Mouse (Mus musculus): ENCODE data around the gene Kazald1.

The Kazald1 gene

DNA sequence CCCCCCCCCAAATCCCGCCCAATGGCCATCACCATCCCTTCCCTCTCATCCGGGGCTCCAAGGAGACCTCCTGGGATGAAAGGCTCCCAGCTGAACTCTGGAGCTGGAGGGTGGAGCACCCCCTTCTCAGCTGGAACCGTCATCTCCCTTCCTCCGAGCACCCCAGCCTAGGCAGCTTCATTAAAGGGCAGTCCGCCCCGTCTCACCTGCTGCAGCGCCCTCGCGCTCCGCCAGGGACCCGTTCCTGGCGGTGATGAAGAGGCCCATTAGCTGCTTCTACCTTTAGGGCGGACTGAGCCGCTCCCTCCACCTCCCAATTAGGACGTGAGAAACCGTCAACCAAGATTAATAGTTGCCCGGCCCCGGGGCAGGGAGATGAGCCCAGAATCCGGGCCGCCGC is 9.8 kb upstream of the Kazald1 start:
- no peak for TF ChIP-seq NANOG (IDR thresholded peaks at IDR 0.05; ENCODE audit: borderline replicate concordance, low read length)
- TF ChIP-seq POU5F1 (IDR thresholded peaks at IDR 0.05; ENCODE audit: borderline replicate concordance, low read length) = no peak
- peak; percentile 21; the same call in 1 of the 2 replicates for TF ChIP-seq CTCF (conservative IDR thresholded peaks at IDR 0.05; ENCODE audit: low read length)
- Histone ChIP-seq H3K4me3 (replicated peaks; ENCODE audit: low read length) (peak overlapping the region; percentile 64), H3K9me3 (ENCODE audit: low read length) (no peaks in the 10 kb centered on the region)

DNA sequence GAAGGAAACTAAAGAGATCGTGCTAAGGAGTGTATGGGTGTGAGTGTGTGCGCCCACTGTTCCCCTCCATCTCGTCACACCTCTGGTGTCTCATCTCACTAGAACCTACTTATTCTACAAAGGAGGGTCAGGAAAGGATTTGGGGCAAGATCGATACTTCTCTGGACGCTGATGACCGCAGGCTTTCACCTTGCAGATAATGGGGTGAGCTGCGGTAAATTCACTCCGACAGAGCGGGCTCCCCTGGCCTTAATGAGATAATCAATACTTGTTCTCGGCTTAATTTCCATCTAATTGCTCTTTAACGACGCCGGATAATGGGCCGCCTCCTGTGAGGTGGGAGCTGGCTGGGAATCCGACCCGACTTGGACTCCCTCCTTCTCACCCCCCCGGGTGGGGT is 7.9 kb upstream of the Kazald1 start:
- peak overlapping the region; percentile 46 for H3K4me3 ChIP-seq (replicated peaks; ENCODE audit: low read length)
- TF ChIP-seq NANOG (IDR thresholded peaks at IDR 0.05; ENCODE audit: borderline replicate concordance, low read length) = no peak
- no peak; the same call in 1 of the 2 replicates for TF ChIP-seq CTCF (conservative IDR thresholded peaks at IDR 0.05; ENCODE audit: low read length)
- TF ChIP-seq POU5F1 (IDR thresholded peaks at IDR 0.05; ENCODE audit: borderline replicate concordance, low read length) = no peak
- no peaks in the 10 kb centered on the region for H3K36me3 ChIP-seq (ENCODE audit: insufficient read depth, low read length)
- H3K4me1 ChIP-seq (replicated peaks; ENCODE audit: low read depth, low read length) = peaks cover 47% of the 10 kb centered on the region
- no peaks in the 10 kb centered on the region for H3K9me3 ChIP-seq (ENCODE audit: low read length)
- H3K27me3 ChIP-seq (ENCODE audit: insufficient read depth, low read length) = peaks cover 44% of the 10 kb centered on the region

More for the DNA sequence above, 9.8 kb upstream of the Kazald1 start:
- Histone ChIP-seq H3K27me3 (ENCODE audit: insufficient read depth, low read length) (peaks cover 44% of the 10 kb centered on the region), H3K36me3 (ENCODE audit: insufficient read depth, low read length) (no peaks in the 10 kb centered on the region), H3K4me1 (replicated peaks; ENCODE audit: low read depth, low read length) (peaks cover 31% of the 10 kb centered on the region)

DNA sequence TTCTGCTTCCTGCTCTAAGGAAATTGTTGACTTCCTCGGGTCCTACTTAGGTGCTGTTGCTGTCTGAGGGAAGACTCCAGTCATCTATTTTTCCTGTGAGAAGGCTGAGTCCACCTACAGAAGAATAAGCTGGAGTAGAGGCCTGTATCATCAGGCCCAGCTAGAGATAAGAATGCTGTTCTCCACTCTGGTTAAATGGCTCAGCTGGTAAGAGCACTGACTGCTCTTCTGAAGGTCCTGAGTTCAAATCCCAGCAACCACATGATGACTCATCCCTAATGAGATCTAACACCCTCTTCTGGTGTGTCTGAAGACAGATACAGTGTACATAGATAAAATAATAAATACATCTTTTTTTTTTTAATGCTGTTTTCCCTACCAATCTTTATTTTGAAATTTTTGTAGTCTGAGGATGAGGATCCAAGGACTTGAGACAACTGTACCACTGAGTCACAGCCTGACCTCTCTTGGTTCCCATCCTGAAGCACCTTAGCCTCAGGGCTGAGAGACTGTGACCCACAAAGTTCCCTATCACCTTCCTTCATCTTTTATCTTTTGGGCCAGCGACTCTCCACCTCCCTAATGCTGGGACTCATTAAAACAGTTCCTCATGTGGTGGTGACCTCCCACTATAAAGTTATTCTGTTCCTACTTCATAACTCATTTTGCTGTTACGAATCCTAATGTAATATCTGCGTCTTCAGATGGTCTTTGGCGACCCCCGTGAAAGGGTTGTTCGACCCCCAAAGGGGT is 7.1 kb upstream of the Kazald1 start:
- Histone ChIP-seq H3K36me3 (ENCODE audit: insufficient read depth, low read length) (no peaks in the 10 kb centered on the region), H3K4me1 (replicated peaks; ENCODE audit: low read depth, low read length) (peaks cover 48% of the 10 kb centered on the region), H3K27me3 (ENCODE audit: insufficient read depth, low read length) (peaks cover 44% of the 10 kb centered on the region), H3K9me3 (ENCODE audit: low read length) (no peaks in the 10 kb centered on the region), H3K4me3 (replicated peaks; ENCODE audit: low read length) (peak overlapping the region; percentile 46; the same call in 1 of the 2 replicates)
- TF ChIP-seq CTCF (conservative IDR thresholded peaks at IDR 0.05; ENCODE audit: low read length) (no peak), POU5F1 (IDR thresholded peaks at IDR 0.05; ENCODE audit: borderline replicate concordance, low read length) (no peak), NANOG (IDR thresholded peaks at IDR 0.05; ENCODE audit: borderline replicate concordance, low read length) (no peak)

DNA sequence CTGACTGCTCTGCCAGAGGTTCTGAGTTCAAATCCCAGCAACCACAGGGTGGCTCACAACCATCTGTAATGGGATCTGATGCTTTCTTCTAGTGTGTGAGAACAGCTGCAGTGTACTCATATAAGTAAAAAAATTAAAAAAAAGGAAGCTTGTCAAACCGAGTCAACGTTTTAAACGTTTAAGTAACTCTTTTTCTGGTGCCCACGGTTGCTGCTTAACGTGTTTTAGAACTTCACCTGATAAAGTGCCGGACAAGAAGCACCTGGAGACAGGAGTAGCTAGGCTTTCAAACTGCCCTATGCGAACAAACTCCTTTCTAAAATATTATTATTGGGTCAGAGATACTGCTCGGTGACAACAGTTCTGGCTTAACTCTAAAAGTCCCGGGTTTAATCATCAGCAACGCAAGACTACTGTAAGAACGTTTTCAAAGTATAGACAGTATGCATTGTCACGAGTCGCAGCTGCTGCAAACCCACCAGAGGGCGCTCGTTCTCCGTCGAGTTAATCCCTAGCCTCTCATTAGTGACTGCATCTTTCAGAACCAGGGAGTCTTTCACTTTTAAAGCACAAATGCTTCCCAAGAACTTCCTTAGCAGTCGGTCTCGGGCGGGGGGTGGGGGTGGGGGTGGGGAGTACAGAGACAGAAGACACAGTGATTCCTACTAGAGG is 1.0 kb upstream of the Kazald1 start:
- peaks cover 41% of the 10 kb centered on the region for H3K27me3 ChIP-seq (ENCODE audit: insufficient read depth, low read length)
- no peak for TF ChIP-seq NANOG (IDR thresholded peaks at IDR 0.05; ENCODE audit: borderline replicate concordance, low read length)
- peak; percentile 67 for TF ChIP-seq CTCF (conservative IDR thresholded peaks at IDR 0.05; ENCODE audit: low read length)
- no peaks in the 10 kb centered on the region for H3K36me3 ChIP-seq (ENCODE audit: insufficient read depth, low read length)
- 0 out of 2 replicates have a peak, but pooled peaks cover 3% of the 10 kb centered on the region for H3K9me3 ChIP-seq (ENCODE audit: low read length)
- peaks cover 58% of the 10 kb centered on the region for H3K4me1 ChIP-seq (replicated peaks; ENCODE audit: low read depth, low read length)
- H3K4me3 ChIP-seq (replicated peaks; ENCODE audit: low read length) = peak overlapping the region; percentile 88

DNA sequence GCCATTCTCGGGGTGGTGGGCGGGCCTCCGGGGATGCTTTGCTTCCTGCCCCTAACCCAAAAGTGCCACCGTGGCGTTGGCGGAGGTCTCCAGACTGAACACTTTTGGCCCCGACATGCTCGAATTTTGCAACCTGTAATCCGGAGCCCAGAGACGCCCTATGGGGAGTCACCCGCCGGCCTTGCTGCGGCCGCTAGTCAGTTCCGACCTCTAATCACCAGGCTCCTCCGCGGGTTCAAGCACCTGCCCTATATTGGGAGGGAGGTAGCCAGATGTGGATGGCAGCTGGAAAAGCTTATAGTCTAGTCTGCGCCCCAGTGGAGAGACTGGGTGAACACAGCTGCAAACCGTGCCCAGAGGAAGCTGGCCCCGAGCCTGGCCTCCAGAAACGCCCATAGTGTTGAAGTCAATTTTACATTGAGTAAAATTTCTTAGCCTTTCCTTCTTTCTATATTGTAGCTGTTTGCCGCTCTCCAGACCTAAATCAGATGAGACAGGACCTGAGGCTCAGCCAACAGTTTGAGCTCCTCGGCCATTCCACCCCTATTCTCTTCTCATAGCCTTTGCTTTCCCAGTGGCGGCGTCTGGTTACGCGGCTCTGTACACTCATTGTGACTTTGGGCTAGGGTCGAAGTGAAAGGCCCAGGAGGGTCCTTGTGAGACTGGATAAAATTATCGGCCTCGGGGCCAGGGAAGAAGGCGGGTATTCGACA is 438 bp downstream of the Kazald1 start:
- peaks cover 68% of the 10 kb centered on the region for H3K4me1 ChIP-seq (replicated peaks; ENCODE audit: low read depth, low read length)
- TF ChIP-seq NANOG (IDR thresholded peaks at IDR 0.05; ENCODE audit: borderline replicate concordance, low read length) = no peak
- no peak for TF ChIP-seq POU5F1 (IDR thresholded peaks at IDR 0.05; ENCODE audit: borderline replicate concordance, low read length)
- no peak for TF ChIP-seq CTCF (conservative IDR thresholded peaks at IDR 0.05; ENCODE audit: low read length)
- no peaks in the 10 kb centered on the region for H3K36me3 ChIP-seq (ENCODE audit: insufficient read depth, low read length)
- H3K27me3 ChIP-seq (ENCODE audit: insufficient read depth, low read length) = peaks cover 52% of the 10 kb centered on the region
- H3K4me3 ChIP-seq (replicated peaks; ENCODE audit: low read length) = peak overlapping the region; percentile 88
- H3K9me3 ChIP-seq (ENCODE audit: low read length) = 0 out of 2 replicates have a peak, but pooled peaks cover 3% of the 10 kb centered on the region

DNA sequence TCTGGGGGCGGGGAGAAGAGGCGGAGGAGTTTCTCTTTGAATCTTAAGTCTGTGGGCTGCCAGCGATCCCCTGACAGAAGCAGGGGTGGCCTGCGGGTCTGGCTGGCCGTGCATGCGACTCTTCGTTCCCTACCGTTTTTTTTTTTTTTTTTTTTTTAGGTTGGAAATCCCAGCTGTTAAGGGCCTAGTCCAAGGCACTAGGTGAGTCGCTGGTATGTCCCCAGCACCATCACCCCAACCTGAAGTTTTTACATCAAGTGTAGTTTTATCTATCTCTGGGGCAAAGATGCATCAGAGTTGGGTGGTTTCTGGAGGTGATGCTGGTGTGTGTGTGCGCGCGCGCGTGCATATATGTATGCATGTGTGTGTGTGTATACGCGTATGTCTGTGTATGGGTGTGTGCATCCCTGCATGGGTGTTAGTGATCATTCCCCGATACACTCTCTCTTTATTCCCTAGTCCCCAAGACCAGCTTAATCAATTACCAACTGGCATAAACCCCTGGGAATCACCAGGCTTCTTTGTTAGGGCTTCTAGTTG is 1.1 kb downstream of the Kazald1 start:
- TF ChIP-seq POU5F1 (IDR thresholded peaks at IDR 0.05; ENCODE audit: borderline replicate concordance, low read length) = no peak
- TF ChIP-seq NANOG (IDR thresholded peaks at IDR 0.05; ENCODE audit: borderline replicate concordance, low read length) = no peak
- no peak for TF ChIP-seq CTCF (conservative IDR thresholded peaks at IDR 0.05; ENCODE audit: low read length)
- peaks cover 59% of the 10 kb centered on the region for H3K27me3 ChIP-seq (ENCODE audit: insufficient read depth, low read length)
- H3K9me3 ChIP-seq (ENCODE audit: low read length) = 0 out of 2 replicates have a peak, but pooled peaks cover 3% of the 10 kb centered on the region
- H3K4me3 ChIP-seq (replicated peaks; ENCODE audit: low read length) = peak overlapping the region; percentile 88
- peaks cover 68% of the 10 kb centered on the region for H3K4me1 ChIP-seq (replicated peaks; ENCODE audit: low read depth, low read length)
- H3K36me3 ChIP-seq (ENCODE audit: insufficient read depth, low read length) = no peaks in the 10 kb centered on the region

DNA sequence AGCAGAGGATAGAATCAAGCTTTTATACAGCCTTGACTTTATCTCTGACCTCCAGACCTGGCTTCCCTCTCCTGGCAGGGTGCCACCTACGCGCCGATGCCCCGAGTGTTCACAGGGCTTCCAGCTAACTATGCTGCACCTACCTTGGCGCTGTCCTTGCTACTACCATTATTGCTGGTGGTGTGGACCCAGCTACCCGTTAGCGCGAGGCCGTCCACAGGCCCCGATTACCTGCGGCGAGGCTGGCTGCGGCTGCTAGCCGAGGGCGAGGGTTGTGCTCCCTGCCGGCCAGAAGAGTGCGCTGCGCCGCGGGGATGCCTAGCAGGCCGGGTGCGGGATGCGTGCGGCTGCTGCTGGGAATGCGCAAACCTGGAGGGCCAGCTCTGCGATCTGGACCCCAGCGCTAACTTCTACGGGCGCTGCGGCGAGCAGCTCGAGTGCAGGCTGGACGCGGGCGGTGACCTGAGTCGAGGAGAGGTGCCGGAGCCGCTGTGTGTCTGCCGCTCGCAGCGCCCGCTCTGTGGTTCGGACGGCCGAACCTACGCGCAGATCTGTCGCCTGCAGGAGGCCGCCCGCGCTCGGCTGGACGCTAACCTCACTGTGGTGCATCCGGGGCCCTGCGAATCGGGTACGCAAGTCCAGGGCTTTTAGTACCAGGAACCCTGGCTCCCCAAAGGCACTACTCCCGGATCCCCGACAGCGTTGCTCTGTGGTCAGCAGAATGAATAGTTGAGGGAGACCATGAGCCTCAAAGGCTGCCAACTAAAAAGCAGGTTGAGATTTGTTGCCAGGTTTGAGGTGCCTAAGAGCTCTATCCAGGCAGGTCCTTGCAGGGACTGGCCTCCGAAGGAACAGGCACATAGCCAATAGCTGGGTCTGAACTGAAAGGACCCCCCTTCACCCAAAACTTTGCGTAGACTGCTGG is 1.8 kb downstream of the Kazald1 start:
- Histone ChIP-seq H3K27me3 (ENCODE audit: insufficient read depth, low read length) (peaks cover 60% of the 10 kb centered on the region), H3K4me1 (replicated peaks; ENCODE audit: low read depth, low read length) (peaks cover 66% of the 10 kb centered on the region), H3K9me3 (ENCODE audit: low read length) (0 out of 2 replicates have a peak, but pooled peaks cover 3% of the 10 kb centered on the region), H3K4me3 (replicated peaks; ENCODE audit: low read length) (peak overlapping the region; percentile 74), H3K36me3 (ENCODE audit: insufficient read depth, low read length) (no peaks in the 10 kb centered on the region)
- TF ChIP-seq CTCF (conservative IDR thresholded peaks at IDR 0.05; ENCODE audit: low read length) (no peak), NANOG (IDR thresholded peaks at IDR 0.05; ENCODE audit: borderline replicate concordance, low read length) (no peak), POU5F1 (IDR thresholded peaks at IDR 0.05; ENCODE audit: borderline replicate concordance, low read length) (no peak)
